Mouse (Mus musculus) neural tube, embryonic 14.5 days (tissue): ENCODE data around the gene Litaf. TPM values are rescaled to one million over a fixed set of nuclear protein-coding genes. Genes with fewer than 3 reads are reported as not detected.

Experiments used
- ATAC-seq: fragments of 200-750 bp; cut with Nextera tagmentation; 2 replicates; pipeline ENCODE4 v1.8.0; 2017; ENCODE audit warnings: low read depth, mild to moderate bottlenecking, moderate TSS enrichment, moderate library complexity
- H3K27ac ChIP-seq: fragments of 300-500 bp; sonication (generic); 2 replicates; pipeline ENCODE4 v1.5.1; 2014; ENCODE audit warnings: low read depth, mild to moderate bottlenecking, control low read depth, low read length, moderate library complexity, mixed read lengths
- H3K27me3 ChIP-seq: fragments of 300-500 bp; sonication (generic); 2 replicates; pipeline ENCODE4 v1.6.1; 2014; ENCODE audit warnings: low read length; ENCODE audit not compliant: control insufficient read depth, insufficient read depth
- H3K36me3 ChIP-seq: fragments of 300-500 bp; sonication (generic); 2 replicates; pipeline ENCODE4 v1.6.1; 2014; ENCODE audit warnings: low read length, mixed read lengths; ENCODE audit not compliant: control insufficient read depth, insufficient read depth
- H3K4me1 ChIP-seq: fragments of 300-500 bp; sonication (generic); 2 replicates; pipeline ENCODE4 v1.6.1; 2014; ENCODE audit warnings: low read length; ENCODE audit not compliant: control insufficient read depth, insufficient read depth
- H3K4me2 ChIP-seq: fragments of 300-500 bp; sonication (generic); 2 replicates; pipeline ENCODE4 v1.6.1; 2014; ENCODE audit warnings: mild to moderate bottlenecking, low read depth, low read length, control low read depth
- H3K4me3 ChIP-seq: fragments of 300-500 bp; sonication (generic); 2 replicates; pipeline ENCODE4 v1.5.1; 2014; ENCODE audit warnings: low read depth, low read length, control low read depth, mixed read lengths
- H3K9ac ChIP-seq: fragments of 300-500 bp; sonication (generic); replicated peaks from 2 replicates; pipeline ENCODE4 v1.6.1; 2014; ENCODE audit warnings: low read depth, mild to moderate bottlenecking, control low read depth, low read length, mixed read lengths
- H3K9me3 ChIP-seq: fragments of 300-500 bp; sonication (generic); 2 replicates; pipeline ENCODE4 v1.6.1; 2016; ENCODE audit warnings: low read length; ENCODE audit not compliant: control insufficient read depth
- WGBS: fragments of 180-500 bp; shearing (Covaris S2); extraction: QIAGEN DNeasy Blood & Tissue Kit; methylation state at CpG from one replicate; pipeline ENCODE4 v1.1.7; 2014; 5-methylcytosine and 5-hydroxymethylcytosine counted together
- polyA plus RNA-seq: library from polyadenylated mRNA; unstranded; fragments of >200 nt; fragmentation: Nextera tagmentation; extraction: Ambion mirVana; gene quantifications from 2 replicates; pipeline ENCODE4 v1.2.1, GENCODE M21; 2014

Gene Litaf
- polyA plus RNA-seq, 1 experiment from 2014 or later: 20.4 TPM

DNA sequence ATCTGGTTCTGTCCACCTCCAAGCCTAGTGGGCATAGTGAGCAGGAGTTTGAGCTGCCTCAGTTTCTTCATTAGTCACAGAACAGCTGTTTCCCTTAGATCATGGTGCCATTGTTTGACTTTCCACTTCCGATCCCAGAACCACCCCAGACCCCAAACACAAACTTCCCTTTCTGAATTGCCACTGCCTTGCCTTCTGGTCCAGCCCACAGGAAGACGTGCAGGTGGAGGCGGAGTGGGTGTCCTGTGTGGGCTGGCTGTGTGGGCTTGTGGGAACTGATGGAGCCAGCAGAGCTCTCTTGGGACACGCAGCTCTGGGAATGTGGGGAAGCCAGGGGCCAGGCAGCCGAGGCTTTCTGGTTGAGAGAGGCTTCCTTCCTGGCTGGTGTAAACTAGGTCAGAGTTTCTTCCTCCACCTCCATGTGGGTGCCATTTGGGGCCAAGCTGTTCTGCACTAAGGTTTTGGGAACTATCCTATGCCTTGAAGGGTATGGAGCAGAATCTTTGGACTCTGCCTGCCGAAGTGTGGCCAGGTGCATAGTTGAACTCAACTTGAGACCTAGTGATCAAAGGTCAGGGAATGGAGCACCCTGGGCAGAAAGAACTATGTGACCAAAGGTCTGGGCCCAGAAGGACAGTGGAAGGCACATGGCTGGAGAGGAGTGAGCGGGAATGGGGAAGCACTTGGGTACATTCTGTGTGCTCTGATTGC is 3.9 kb upstream of the Litaf start:
- no peaks in the 10 kb centered on the region for H3K9me3 ChIP-seq
- no peaks in the 10 kb centered on the region for H3K27me3 ChIP-seq
- no peak overlapping the region for H3K4me3 ChIP-seq
- 77% methylated on average over 7 of the region's 7 CpGs for WGBS
- no peak overlapping the region for H3K9ac ChIP-seq
- no peak overlapping the region for H3K27ac ChIP-seq
- no peak overlapping the region for H3K4me2 ChIP-seq
- H3K4me1 ChIP-seq: peaks cover 35% of the 10 kb centered on the region
- no peak for ATAC-seq
- H3K36me3 ChIP-seq: peaks cover 27% of the 10 kb centered on the region

DNA sequence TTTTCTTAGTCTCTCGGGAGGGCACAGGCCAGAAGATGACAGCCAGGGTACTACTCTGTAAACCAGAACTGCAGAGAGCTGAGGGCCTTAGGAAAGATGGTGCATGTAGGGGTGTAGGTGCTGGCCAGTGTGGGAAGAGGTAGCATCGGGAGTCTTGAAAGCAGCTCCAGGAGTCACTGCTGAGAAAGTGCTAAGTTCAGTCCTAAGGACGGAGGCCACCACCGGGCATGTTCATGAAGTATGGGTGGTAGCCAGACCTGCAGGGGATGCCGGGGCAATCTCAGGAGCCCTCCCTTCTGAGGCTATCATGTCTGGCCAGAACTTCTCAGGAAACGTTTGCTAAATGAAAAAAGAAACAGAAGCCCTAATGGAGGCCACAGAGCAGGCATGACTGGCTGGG is 3.3 kb upstream of the Litaf start:
- Histone ChIP-seq H3K27me3 (no peaks in the 10 kb centered on the region), H3K4me3 (no peak overlapping the region), H3K9me3 (no peaks in the 10 kb centered on the region), H3K36me3 (peaks cover 22% of the 10 kb centered on the region), H3K4me2 (peak overlapping the region; percentile 64; the same call in 1 of the 2 replicates), H3K9ac (no peak overlapping the region), H3K4me1 (peaks cover 38% of the 10 kb centered on the region), H3K27ac (no peak overlapping the region)
- ATAC-seq: no peak
- 85% methylated on average over 6 of the region's 6 CpGs for WGBS

DNA sequence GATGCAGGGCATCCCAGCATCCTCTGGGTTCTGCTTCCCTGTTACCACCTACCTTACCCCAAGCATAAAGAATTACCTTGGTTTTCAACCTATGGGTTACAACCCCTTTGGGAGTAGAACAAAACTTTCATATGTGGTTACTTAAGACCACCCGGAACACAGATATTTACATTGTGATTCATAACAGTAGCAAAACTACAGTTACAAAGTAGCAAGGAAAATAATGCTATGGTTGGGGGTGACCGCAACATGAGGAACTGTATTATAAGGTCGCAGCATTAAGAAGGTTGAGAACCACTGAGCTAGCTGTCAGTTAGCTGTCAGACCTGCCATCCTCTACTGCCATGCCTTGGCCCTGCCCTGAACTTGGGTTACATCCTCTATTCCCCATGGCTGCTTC is 2.7 kb upstream of the Litaf start:
- no peak overlapping the region for H3K9ac ChIP-seq
- peaks cover 16% of the 10 kb centered on the region for H3K36me3 ChIP-seq
- no peak overlapping the region for H3K27ac ChIP-seq
- WGBS: 95% methylated on average over 3 of the region's 3 CpGs
- no peaks in the 10 kb centered on the region for H3K27me3 ChIP-seq
- no peaks in the 10 kb centered on the region for H3K9me3 ChIP-seq
- H3K4me2 ChIP-seq: peak overlapping the region; percentile 64; the same call in 1 of the 2 replicates
- peaks cover 41% of the 10 kb centered on the region for H3K4me1 ChIP-seq
- no peak overlapping the region for H3K4me3 ChIP-seq
- no peak for ATAC-seq

DNA sequence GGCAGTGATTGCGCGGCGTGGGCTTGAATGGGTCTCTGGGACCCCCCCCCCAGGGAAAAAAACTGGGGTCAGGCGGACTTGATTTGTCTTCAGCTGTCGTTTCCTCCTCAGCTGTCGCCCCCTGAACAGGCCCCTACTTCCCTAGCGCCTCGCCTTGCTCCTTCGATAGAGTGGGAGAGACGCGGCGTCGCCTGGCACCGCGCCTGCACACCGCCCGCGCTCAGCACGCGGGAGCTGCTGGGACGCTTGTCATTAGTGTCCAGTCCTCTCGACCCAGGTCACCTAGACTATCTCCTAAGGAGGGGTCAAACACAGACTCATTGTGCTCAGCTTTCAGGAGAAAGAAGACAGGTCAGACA is 855 bp upstream of the Litaf start:
- H3K9me3 ChIP-seq: no peaks in the 10 kb centered on the region
- peaks cover 47% of the 10 kb centered on the region for H3K4me1 ChIP-seq
- peak; percentile 52 for ATAC-seq
- under 1% methylated on average over 22 of the region's 22 CpGs for WGBS
- peak overlapping the region; percentile 64 for H3K4me2 ChIP-seq
- H3K36me3 ChIP-seq: no peaks in the 10 kb centered on the region
- H3K27me3 ChIP-seq: no peaks in the 10 kb centered on the region
- peak overlapping the region; percentile 96 for H3K9ac ChIP-seq
- H3K27ac ChIP-seq: peak overlapping the region; percentile 99
- H3K4me3 ChIP-seq: peak overlapping the region; percentile 88

DNA sequence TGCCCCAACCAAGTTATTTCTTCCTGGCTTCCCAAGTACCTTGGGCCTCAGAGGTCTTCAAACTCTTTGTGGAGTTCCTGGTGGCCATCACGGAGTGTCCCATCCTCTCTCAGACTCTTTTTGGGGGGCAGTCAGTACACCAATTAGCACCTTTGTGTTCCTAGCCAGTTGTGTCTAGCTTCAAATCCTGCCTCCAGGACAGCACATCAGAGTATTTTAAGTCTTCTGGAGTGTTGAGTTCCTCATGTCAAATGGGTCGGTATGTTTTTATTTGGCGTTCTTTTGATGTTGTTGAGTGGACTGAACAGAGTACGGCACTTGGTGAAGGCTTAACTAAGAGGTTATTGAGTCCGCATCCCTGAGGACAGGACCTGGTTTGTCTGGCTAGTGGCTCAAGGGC is 526 bp downstream of the Litaf start:
- WGBS: 66% methylated on average over 5 of the region's 5 CpGs
- peak; percentile 10; the same call in 1 of the 2 replicates for ATAC-seq
- peak overlapping the region; percentile 96 for H3K9ac ChIP-seq
- peak overlapping the region; percentile 99; the same call in 1 of the 2 replicates for H3K27ac ChIP-seq
- no peaks in the 10 kb centered on the region for H3K9me3 ChIP-seq
- H3K4me3 ChIP-seq: peak overlapping the region; percentile 88
- no peaks in the 10 kb centered on the region for H3K36me3 ChIP-seq
- no peaks in the 10 kb centered on the region for H3K27me3 ChIP-seq
- H3K4me2 ChIP-seq: peak overlapping the region; percentile 64
- peaks cover 46% of the 10 kb centered on the region for H3K4me1 ChIP-seq

DNA sequence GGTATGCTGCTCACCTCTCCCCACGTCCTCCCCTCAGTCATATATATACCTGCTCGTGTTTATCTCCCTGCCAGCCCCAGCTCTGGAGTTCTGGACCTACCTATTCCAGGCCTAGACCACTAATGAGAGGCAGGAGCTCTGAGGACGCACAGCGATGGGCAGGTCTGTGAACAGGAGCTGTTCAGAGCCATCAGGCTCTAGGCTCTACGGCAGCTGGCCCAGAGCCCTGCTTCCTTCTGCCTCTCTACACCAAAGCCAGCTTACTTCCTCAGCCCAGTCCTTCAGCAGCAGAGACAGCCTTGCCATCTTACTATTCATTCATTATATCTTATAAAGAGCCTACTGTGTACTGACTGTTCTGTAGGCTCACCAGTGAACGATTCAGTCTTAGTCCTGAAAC is 1.2 kb downstream of the Litaf start:
- Histone ChIP-seq H3K27ac (no peak overlapping the region), H3K4me3 (no peak overlapping the region), H3K4me2 (0 out of 2 replicates have a peak overlapping the region, but pooled peaks have one; percentile 64), H3K36me3 (no peaks in the 10 kb centered on the region), H3K4me1 (peaks cover 42% of the 10 kb centered on the region), H3K27me3 (no peaks in the 10 kb centered on the region), H3K9me3 (no peaks in the 10 kb centered on the region), H3K9ac (no peak overlapping the region)
- WGBS: 88% methylated on average over 6 of the region's 6 CpGs
- no peak for ATAC-seq

DNA sequence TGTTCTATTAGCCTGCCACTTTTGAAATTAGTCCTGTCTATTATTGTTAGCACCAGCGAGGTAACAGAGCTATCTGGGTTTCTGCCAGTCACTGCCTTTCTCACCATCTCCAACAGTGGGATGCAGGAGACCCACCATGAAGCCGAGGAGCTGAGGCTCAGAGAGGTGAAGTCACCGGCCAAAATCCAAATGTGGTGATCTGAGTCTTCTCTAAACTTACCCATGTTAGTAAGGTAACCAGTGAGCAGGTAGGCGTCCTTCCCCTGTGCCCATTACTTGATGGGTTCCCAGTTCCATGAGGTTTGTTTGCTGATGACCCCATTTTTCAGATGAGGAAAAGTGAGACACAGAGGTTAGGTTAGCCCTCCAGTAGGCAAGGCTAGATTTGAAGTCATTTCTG is 1.6 kb downstream of the Litaf start:
- Histone ChIP-seq H3K9ac (no peak overlapping the region), H3K4me3 (no peak overlapping the region), H3K27me3 (no peaks in the 10 kb centered on the region), H3K4me1 (peaks cover 38% of the 10 kb centered on the region), H3K4me2 (no peak overlapping the region), H3K27ac (no peak overlapping the region), H3K36me3 (no peaks in the 10 kb centered on the region), H3K9me3 (no peaks in the 10 kb centered on the region)
- WGBS: 90% methylated on average over 4 of the region's 4 CpGs
- no peak for ATAC-seq

DNA sequence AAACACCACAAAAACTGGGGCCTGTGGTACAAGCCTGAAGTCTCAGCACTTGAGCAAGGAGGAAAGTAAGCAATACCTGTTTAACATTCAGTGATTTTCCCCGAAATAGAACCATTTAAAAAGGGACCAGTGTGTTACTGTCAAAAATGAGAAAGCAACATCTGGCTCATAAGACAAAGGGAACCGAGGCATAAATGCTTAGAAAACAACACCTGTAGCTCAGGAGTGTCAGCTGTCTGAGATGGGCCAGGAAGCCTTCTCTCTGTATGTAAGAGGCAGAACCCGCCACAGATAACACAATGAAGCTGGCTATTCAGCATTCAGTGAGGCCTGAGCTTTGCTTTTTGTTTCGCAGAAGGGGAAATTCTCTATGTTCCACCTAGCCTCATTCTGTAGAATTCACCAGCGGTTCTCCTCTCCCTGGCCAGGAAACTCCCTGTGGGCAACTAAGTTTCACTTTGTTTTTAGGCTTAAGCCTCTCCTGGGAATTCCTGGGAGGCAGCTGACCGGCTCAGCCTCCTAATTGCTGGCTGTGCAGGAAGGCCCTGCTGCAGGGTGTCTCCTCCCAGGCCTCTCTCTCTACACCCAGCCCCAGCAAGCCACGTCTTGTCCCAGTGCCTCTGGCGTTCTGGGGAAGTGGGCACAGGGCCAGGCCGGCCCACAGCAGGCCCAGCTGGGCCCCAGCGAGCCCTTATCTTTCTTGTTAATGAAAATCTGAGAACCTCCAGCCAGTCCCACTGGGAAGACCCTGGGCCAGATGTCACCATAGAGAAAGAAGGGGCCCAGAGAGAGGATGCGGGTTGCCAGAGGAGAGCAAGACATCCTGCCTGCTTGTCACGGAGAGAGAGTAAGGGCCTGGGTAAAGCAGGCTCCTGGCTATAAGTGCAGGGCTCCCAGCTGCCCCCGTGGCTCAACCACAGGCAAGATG is 2.9 kb downstream of the Litaf start:
- Histone ChIP-seq H3K27me3 (no peaks in the 10 kb centered on the region), H3K9me3 (no peaks in the 10 kb centered on the region), H3K4me2 (no peak overlapping the region), H3K4me1 (peaks cover 25% of the 10 kb centered on the region), H3K9ac (0 out of 2 replicates have a peak overlapping the region, but pooled peaks have one; percentile 28), H3K36me3 (no peaks in the 10 kb centered on the region), H3K4me3 (no peak overlapping the region), H3K27ac (peak overlapping the region; percentile 73)
- 19% methylated on average over 13 of the region's 13 CpGs for WGBS
- no peak for ATAC-seq

DNA sequence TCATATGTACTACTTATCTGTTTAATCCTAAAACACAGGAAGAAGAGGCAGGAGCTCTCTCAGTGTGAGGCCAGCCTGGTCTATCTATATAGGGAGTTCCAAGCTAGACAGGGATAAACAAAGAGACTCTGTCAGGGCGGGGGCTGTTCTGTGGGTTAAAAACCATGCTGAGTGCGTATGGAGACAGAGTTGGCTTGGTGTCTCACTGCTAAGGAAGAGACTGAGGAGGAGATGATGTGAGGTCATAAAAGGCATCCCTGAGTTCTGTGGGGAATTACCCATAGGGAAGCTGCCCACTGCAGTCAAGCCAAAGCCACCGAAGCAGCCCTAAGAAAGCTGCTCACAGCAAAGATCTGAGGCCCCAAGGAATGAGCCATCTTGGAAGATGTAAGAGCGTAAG is 5.3 kb downstream of the Litaf start, which contains the start of gene Snn:
Gene Snn, plus strand, starts transcription at position 301 of the 400 bp plus-strand sequence.
- Histone ChIP-seq H3K27ac (no peak within 1 kb of the TSS), H3K9me3 (no peaks in the 10 kb centered on the region), H3K27me3 (no peaks in the 10 kb centered on the region), H3K36me3 (no peaks in the 10 kb centered on the region), H3K4me2 (no peak within 1 kb of the TSS), H3K4me1 (peaks cover 15% of the 10 kb centered on the region), H3K9ac (no peak within 1 kb of the TSS), H3K4me3 (no peak within 1 kb of the TSS)
- 83% methylated on average over 4 of the region's 4 CpGs for WGBS
- ATAC-seq: no peak
